Mouse (Mus musculus): Measurements from ENCODE around the gene Sv2c. TPM values are rescaled to one million over a fixed set of nuclear protein-coding genes. Genes with fewer than 3 reads are reported as not detected.

Sv2c gene
- polyA plus RNA-seq, 1 experiment, result 0.18 TPM

DNA sequence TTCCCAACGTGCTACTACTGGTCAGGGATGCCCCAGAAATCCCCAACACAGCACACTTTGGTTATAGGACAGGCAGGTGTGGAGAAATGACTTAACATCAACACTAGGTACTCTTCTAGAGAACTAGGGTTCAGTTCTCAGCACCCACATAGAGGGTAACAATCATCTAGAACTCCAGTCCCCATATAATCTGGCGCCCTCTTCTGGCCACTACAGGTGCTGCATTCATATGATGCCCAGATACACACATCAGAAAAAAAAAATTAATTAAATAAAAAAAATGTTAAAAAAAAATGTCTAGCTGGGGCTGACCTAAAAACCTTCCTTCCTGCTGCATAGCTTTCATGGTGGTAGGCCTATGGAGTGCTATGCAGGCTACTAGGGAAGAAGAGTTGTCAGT, 135.1 kb downstream of the Sv2c start:
- H3K4me1 ChIP-seq (ENCODE audit: control insufficient read depth, insufficient read depth, insufficient read length), result no peaks in the 10 kb centered on the region
- TF ChIP-seq POLR2A (IDR thresholded peaks at IDR 0.05; ENCODE audit: low read depth, low read length) (no peak), CTCF (IDR thresholded peaks at IDR 0.05; ENCODE audit: extremely low read depth, insufficient read depth, insufficient read length, insufficient replicate concordance) (no peak)
- 62% methylated on average over 2 of the region's 2 CpGs for WGBS
- no peaks in the 10 kb centered on the region for H3K36me3 ChIP-seq (ENCODE audit: control insufficient read depth, insufficient read depth, low read length)
- no peak overlapping the region for H3K4me3 ChIP-seq (ENCODE audit: extremely low read depth, insufficient read depth, insufficient read length)
- no peak overlapping the region for H3K27ac ChIP-seq (ENCODE audit: insufficient read depth, low read length)
- no peak for DNase-seq (ENCODE audit: low read depth in 1 of 2, low spot score in 2 of 2)
- H3K27me3 ChIP-seq (ENCODE audit: control insufficient read depth, insufficient read depth, low read length), result no peaks in the 10 kb centered on the region

DNA sequence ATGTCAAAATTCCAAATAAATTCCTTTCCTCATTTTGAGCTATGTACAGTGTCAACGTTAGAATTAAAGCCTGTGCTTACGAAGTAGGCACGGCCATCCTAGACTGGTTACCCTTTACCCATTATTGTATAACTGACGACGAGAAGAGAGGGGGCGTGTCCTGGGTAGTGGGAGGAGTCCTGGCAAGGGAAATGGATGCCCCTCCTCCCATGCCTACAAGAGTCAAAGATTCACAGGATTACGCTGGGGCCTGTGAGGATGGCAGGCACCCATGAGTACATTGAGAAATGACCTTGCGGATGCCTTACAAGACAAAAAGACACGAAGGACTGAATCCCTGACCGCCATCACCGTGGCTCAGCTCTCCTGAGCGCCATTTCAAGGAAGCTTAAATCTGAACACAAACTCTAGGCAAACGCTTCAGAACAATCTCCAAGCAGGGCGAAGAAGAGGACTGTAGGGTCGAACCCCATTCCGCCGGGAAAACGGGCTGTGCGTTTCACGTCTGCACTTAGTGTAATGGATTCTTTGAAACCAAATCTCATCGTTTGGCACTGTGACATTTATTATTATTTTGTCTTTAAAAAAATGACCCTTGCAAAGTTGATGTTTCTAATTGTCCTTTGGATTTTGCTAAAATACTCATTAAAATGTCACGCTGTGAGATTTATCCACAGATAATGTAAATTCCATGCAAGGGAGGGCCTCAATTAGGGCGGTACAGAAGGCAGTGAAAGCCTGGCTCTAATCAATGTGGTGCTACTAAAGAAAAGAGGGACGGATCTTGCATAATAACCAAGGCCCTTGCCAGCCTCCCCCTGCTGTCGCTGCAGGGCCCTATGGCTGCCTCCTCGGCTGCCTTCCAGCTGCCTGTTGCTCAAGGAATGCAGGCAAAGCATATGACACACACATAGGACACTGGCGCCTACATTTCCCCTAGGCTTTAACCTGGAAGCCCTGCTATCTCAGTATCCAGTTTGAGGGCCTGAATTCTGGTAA, 137.4 kb downstream of the Sv2c start:
- TF ChIP-seq CTCF (IDR thresholded peaks at IDR 0.05; ENCODE audit: extremely low read depth, insufficient read depth, insufficient read length, insufficient replicate concordance) (no peak), POLR2A (IDR thresholded peaks at IDR 0.05; ENCODE audit: low read depth, low read length) (no peak)
- no peaks in the 10 kb centered on the region for H3K27me3 ChIP-seq (ENCODE audit: control insufficient read depth, insufficient read depth, low read length)
- H3K4me1 ChIP-seq (ENCODE audit: control insufficient read depth, insufficient read depth, insufficient read length), result no peaks in the 10 kb centered on the region
- no peaks in the 10 kb centered on the region for H3K36me3 ChIP-seq (ENCODE audit: control insufficient read depth, insufficient read depth, low read length)
- 89% methylated on average over 27 of the region's 27 CpGs for WGBS
- DNase-seq (ENCODE audit: low read depth in 1 of 2, low spot score in 2 of 2), result no peak
- H3K27ac ChIP-seq (ENCODE audit: insufficient read depth, low read length), result no peak overlapping the region
- H3K4me3 ChIP-seq (ENCODE audit: extremely low read depth, insufficient read depth, insufficient read length), result no peak overlapping the region

DNA sequence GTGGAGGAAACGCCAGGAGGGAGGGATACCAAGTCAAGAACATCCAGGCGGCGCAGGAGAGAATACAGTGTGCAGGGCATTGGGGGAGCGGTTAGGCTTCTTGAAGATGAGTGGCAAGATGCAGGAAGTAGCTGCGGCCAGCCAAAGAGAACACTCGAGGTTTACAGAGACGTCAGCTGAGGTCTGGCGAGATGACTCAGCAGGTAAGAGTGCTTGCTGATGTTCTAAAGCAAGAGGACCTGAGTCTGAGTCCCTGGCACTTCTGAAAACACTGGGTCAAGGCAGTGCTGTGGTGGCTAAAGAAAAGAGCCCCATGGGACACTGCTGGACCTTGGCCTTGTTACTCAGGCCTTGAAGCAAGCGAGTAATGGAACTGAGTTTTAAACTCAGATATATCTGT, 144.2 kb downstream of the Sv2c start:
- H3K4me1 ChIP-seq (ENCODE audit: control insufficient read depth, insufficient read depth, insufficient read length), result peaks cover 2% of the 10 kb centered on the region; the same call in 1 of the 2 replicates
- 16% methylated on average over 9 of the region's 9 CpGs for WGBS
- no peak for TF ChIP-seq POLR2A (IDR thresholded peaks at IDR 0.05; ENCODE audit: low read depth, low read length)
- TF ChIP-seq CTCF (IDR thresholded peaks at IDR 0.05; ENCODE audit: extremely low read depth, insufficient read depth, insufficient read length, insufficient replicate concordance), result no peak
- no peak overlapping the region for H3K4me3 ChIP-seq (ENCODE audit: extremely low read depth, insufficient read depth, insufficient read length)
- H3K27me3 ChIP-seq (ENCODE audit: control insufficient read depth, insufficient read depth, low read length), result no peaks in the 10 kb centered on the region
- peak; percentile 8 to 37 for DNase-seq (ENCODE audit: low read depth in 1 of 2, low spot score in 2 of 2)
- no peak overlapping the region for H3K27ac ChIP-seq (ENCODE audit: insufficient read depth, low read length)
- no peaks in the 10 kb centered on the region for H3K36me3 ChIP-seq (ENCODE audit: control insufficient read depth, insufficient read depth, low read length)

DNA sequence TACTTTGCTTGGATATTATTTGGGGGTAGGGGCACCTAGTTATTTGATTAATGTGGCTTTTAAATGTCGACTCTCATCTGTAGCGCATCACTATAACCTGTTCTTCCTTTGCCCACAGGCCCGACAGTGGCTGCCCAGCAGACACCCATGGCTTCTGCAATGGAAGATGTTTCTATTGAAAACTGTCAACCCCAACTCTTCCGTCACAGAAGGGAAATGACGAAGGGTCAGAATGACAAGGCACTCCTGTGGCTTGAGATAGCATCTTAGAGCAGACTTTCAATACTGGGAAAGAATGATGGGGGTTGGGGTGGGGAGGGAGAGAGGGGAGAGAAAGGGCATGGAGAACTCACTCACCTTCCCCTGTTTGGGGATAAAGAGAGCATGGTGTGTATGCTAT, 145.2 kb downstream of the Sv2c start:
- 50% methylated on average over 5 of the region's 5 CpGs for WGBS
- Histone ChIP-seq H3K36me3 (ENCODE audit: control insufficient read depth, insufficient read depth, low read length) (no peaks in the 10 kb centered on the region), H3K27me3 (ENCODE audit: control insufficient read depth, insufficient read depth, low read length) (no peaks in the 10 kb centered on the region), H3K27ac (ENCODE audit: insufficient read depth, low read length) (no peak overlapping the region), H3K4me1 (ENCODE audit: control insufficient read depth, insufficient read depth, insufficient read length) (peaks cover 2% of the 10 kb centered on the region; the same call in 1 of the 2 replicates), H3K4me3 (ENCODE audit: extremely low read depth, insufficient read depth, insufficient read length) (no peak overlapping the region)
- TF ChIP-seq POLR2A (IDR thresholded peaks at IDR 0.05; ENCODE audit: low read depth, low read length) (no peak), CTCF (IDR thresholded peaks at IDR 0.05; ENCODE audit: extremely low read depth, insufficient read depth, insufficient read length, insufficient replicate concordance) (no peak)
- no peak for DNase-seq (ENCODE audit: low read depth in 1 of 2, low spot score in 2 of 2)

DNA sequence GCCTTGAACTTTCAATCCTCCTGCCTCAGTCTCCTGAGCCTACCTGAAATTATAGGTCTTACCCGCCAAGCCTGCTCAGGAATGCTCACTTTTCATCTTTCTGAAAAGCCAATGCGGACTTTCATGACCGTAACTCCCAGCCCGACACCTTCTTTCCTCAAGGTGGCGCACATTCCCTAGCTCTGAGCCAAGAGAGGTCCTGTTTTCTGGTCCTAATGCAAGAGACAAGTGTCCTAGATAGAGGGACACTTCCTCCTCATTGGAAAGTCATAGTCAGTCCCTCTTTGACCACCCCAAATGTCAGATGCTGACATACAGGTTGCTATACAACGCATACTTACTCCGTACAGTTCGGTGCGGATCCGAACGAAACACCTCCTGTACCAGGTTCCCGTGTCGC, 146.0 kb downstream of the Sv2c start:
- no peak for DNase-seq (ENCODE audit: low read depth in 1 of 2, low spot score in 2 of 2)
- 90% methylated on average over 13 of the region's 13 CpGs for WGBS
- no peak for TF ChIP-seq POLR2A (IDR thresholded peaks at IDR 0.05; ENCODE audit: low read depth, low read length)
- no peak for TF ChIP-seq CTCF (IDR thresholded peaks at IDR 0.05; ENCODE audit: extremely low read depth, insufficient read depth, insufficient read length, insufficient replicate concordance)

DNA sequence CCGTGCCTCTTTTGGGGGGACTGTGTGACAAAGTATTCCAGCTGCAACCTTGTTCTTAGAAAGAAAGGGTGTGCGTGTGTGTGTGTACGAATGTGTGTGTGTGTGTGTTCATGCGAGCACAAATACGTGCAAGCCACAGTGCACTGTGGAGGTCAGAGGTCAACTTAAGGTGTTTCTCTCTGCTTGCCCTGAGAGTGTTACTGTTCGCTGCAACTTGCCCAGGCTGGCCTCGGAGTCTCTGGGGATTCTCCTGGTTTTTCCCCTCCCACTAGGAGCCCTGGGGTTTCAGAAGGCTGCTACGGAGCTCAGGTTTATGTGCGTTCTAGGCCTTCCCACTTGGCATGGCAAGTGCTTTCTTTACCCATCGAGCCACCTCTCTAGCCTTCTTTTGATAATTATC, 157.2 kb downstream of the Sv2c start:
- Histone ChIP-seq H3K27me3 (ENCODE audit: control insufficient read depth, insufficient read depth, low read length) (no peaks in the 10 kb centered on the region), H3K4me3 (ENCODE audit: extremely low read depth, insufficient read depth, insufficient read length) (no peak overlapping the region), H3K36me3 (ENCODE audit: control insufficient read depth, insufficient read depth, low read length) (no peaks in the 10 kb centered on the region), H3K4me1 (ENCODE audit: control insufficient read depth, insufficient read depth, insufficient read length) (no peaks in the 10 kb centered on the region), H3K27ac (ENCODE audit: insufficient read depth, low read length) (no peak overlapping the region)
- no peak for DNase-seq (ENCODE audit: low read depth in 1 of 2, low spot score in 2 of 2)
- no peak for TF ChIP-seq POLR2A (IDR thresholded peaks at IDR 0.05; ENCODE audit: low read depth, low read length)
- no peak for TF ChIP-seq CTCF (IDR thresholded peaks at IDR 0.05; ENCODE audit: extremely low read depth, insufficient read depth, insufficient read length, insufficient replicate concordance)
- 90% methylated on average over 10 of the region's 10 CpGs for WGBS

More for the DNA sequence above, 146.0 kb downstream of the Sv2c start:
- Histone ChIP-seq H3K4me1 (ENCODE audit: control insufficient read depth, insufficient read depth, insufficient read length) (peaks cover 2% of the 10 kb centered on the region; the same call in 1 of the 2 replicates), H3K36me3 (ENCODE audit: control insufficient read depth, insufficient read depth, low read length) (no peaks in the 10 kb centered on the region), H3K27ac (ENCODE audit: insufficient read depth, low read length) (no peak overlapping the region), H3K27me3 (ENCODE audit: control insufficient read depth, insufficient read depth, low read length) (no peaks in the 10 kb centered on the region), H3K4me3 (ENCODE audit: extremely low read depth, insufficient read depth, insufficient read length) (no peak overlapping the region)

DNA sequence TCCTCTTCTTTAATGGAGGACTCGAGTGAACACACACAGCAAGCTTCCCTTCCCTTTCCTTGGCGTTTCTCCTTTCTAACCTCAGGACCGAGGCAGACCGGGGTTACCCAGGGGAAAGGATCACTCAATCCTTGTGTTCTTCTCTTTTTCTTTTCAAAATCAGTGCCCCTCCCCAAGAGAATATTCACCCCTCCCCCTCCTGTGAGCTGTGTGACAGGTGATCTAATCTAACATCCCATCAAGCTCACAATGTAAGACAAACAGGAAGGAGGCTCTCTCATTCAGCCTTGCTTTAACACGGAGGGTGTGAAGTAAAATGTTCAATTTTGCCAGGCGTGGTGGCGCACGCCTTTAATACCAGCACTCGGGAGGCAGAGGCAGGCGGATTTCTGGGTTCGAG, 158.3 kb downstream of the Sv2c start:
- TF ChIP-seq CTCF (IDR thresholded peaks at IDR 0.05; ENCODE audit: extremely low read depth, insufficient read depth, insufficient read length, insufficient replicate concordance), result no peak
- TF ChIP-seq POLR2A (IDR thresholded peaks at IDR 0.05; ENCODE audit: low read depth, low read length), result no peak
- no peaks in the 10 kb centered on the region for H3K27me3 ChIP-seq (ENCODE audit: control insufficient read depth, insufficient read depth, low read length)
- 80% methylated on average over 11 of the region's 11 CpGs for WGBS

More for the DNA sequence above, 158.3 kb downstream of the Sv2c start:
- DNase-seq (ENCODE audit: low read depth in 1 of 2, low spot score in 2 of 2), result no peak
- Histone ChIP-seq H3K4me3 (ENCODE audit: extremely low read depth, insufficient read depth, insufficient read length) (no peak overlapping the region), H3K36me3 (ENCODE audit: control insufficient read depth, insufficient read depth, low read length) (no peaks in the 10 kb centered on the region), H3K4me1 (ENCODE audit: control insufficient read depth, insufficient read depth, insufficient read length) (no peaks in the 10 kb centered on the region), H3K27ac (ENCODE audit: insufficient read depth, low read length) (no peak overlapping the region)

All from spleen, adult 2 months (tissue).